Mouse (Mus musculus) hindbrain, embryonic 16.5 days (tissue): ENCODE measurements at regions not wholly inside any gene's neighbourhood (a gene's known extent, or its start where the extent isn't known, plus 50 kb on each side); places are given as distances from the start of the nearest gene placed in this dataset. TPM values are rescaled to one million over a fixed set of nuclear protein-coding genes. Genes with fewer than 3 reads are reported as not detected.
"Not testable (repeated sequence)": the region's sequence is repeated elsewhere in the genome, so short reads cannot be mapped to it uniquely, and the experiment has no call there.

Source experiments
- ATAC-seq: fragments of 200-750 bp; cut with Nextera tagmentation; 2 replicates; pipeline ENCODE4 v1.8.0; 2017; ENCODE audit warnings: moderate TSS enrichment, moderate library complexity
- H3K27ac ChIP-seq: fragments of 300-500 bp; sonication (generic); 2 replicates; pipeline ENCODE4 v1.5.1; 2014; ENCODE audit warnings: low read depth, mild to moderate bottlenecking, control low read depth, low read length, moderate library complexity
- H3K27me3 ChIP-seq: fragments of 300-500 bp; sonication (generic); replicated peaks from 2 replicates; pipeline ENCODE4 v1.6.1; 2014; ENCODE audit warnings: low read length; ENCODE audit not compliant: control insufficient read depth, insufficient read depth
- H3K36me3 ChIP-seq: fragments of 300-500 bp; sonication (generic); 2 replicates; pipeline ENCODE4 v1.6.1; 2014; ENCODE audit warnings: mild to moderate bottlenecking, low read length, moderate library complexity, mixed read lengths; ENCODE audit not compliant: control insufficient read depth, insufficient read depth
- H3K4me1 ChIP-seq: fragments of 300-500 bp; sonication (generic); 2 replicates; pipeline ENCODE4 v1.6.1; 2014; ENCODE audit warnings: low read depth, low read length; ENCODE audit not compliant: control insufficient read depth, insufficient read depth
- H3K4me2 ChIP-seq: fragments of 300-500 bp; sonication (generic); 2 replicates; pipeline ENCODE4 v1.6.1; 2014; ENCODE audit warnings: mild to moderate bottlenecking, low read length, control low read depth, moderate library complexity
- H3K4me3 ChIP-seq: fragments of 300-500 bp; sonication (generic); 2 replicates; pipeline ENCODE4 v1.5.1; 2014; ENCODE audit warnings: mild to moderate bottlenecking, low read length, control low read depth, moderate library complexity
- H3K9ac ChIP-seq: fragments of 300-500 bp; sonication (generic); 2 replicates; pipeline ENCODE4 v1.6.1; 2014; ENCODE audit warnings: low read depth, mild to moderate bottlenecking, control low read depth, low read length, moderate library complexity
- H3K9me3 ChIP-seq: fragments of 300-500 bp; sonication (generic); 2 replicates; pipeline ENCODE4 v1.6.1; 2014; ENCODE audit warnings: mild to moderate bottlenecking, low read length, moderate library complexity; ENCODE audit not compliant: control insufficient read depth
- WGBS: fragments of 180-500 bp; shearing (Covaris S2); extraction: QIAGEN DNeasy Blood & Tissue Kit; methylation state at CpG from one replicate; pipeline ENCODE4 v1.1.7; 2014; 5-methylcytosine and 5-hydroxymethylcytosine counted together
- microRNA-seq: library from miRNA; unstranded; fragments of <30 nt; microRNA quantifications from one replicate; pipeline ENCODE4, GENCODE M21; 2017

DNA sequence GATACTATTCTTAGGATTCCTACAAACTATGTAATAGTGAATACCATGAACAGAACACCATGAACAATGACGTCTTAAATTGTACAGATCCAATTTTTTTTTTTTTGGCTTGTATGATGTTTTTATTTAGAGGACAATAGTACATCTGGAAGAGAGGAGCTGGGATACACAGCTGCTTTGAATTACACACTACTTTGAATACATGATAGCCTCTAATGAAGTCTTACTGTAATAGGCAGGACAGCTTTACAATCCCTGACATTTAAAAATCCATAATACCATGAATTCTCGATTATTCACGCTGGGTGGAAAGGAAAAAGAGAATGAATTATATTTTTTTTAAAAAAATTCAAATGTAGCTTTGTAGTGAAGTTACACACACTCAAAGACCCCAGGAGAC is 63.4 kb upstream of the Pou1f1 start:
- 44% methylated on average over 1 of the region's 3 CpGs for WGBS
- not testable (repeated sequence) for H3K36me3 ChIP-seq, H3K9me3 ChIP-seq, H3K4me1 ChIP-seq, ATAC-seq, H3K27me3 ChIP-seq, H3K9ac ChIP-seq, H3K4me3 ChIP-seq, H3K27ac ChIP-seq, H3K4me2 ChIP-seq

DNA sequence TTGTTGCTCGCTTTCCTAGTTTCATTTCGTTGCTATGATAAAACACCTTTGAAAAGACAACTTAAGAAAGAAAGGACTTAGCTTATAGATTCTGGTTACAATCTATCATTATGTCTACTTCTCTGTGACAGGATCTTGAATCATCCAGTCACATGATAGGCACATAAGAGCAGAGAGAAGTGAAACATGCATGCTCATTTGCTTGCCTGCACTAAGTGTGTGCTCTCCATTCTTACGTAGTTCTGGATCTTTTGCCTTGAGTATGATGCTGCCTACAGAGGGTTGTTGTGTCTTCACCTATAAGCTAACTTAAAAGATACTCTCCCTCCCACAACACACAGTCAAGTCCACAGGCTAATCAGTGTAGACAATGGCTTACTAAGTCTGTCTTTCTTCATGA is 62.1 kb upstream of the Pou1f1 start:
- Histone ChIP-seq H3K27ac (no peak overlapping the region), H3K4me2 (no peak overlapping the region), H3K9ac (no peak overlapping the region), H3K9me3 (no peaks in the 10 kb centered on the region), H3K4me1 (no peaks in the 10 kb centered on the region), H3K36me3 (no peaks in the 10 kb centered on the region), H3K27me3 (no peaks in the 10 kb centered on the region), H3K4me3 (no peak overlapping the region)
- 94% methylated on average over 3 of the region's 3 CpGs for WGBS
- ATAC-seq, result no peak

DNA sequence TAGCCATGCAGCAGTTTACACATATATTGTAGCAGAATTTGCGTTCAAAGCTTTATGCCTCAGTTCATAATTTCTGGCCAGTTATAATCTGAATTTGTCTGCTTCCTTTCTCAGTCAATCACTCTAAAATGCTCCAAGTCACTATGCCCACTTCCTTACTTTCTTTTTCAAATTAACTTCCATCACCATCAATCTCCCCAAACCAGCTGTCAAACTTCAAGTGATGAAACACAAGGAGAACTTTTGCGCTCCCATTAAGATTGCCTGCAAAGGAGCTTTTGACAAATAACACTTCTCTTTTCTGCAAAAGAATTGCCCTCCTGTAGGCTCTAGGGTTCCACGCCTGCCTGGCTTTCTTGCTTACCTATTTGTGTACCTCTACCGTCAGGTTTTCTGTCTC is 50.6 kb upstream of the Pou1f1 start:
- Histone ChIP-seq H3K9ac (no peak overlapping the region), H3K4me1 (no peaks in the 10 kb centered on the region), H3K27me3 (no peaks in the 10 kb centered on the region), H3K4me3 (no peak overlapping the region), H3K36me3 (no peaks in the 10 kb centered on the region), H3K4me2 (no peak overlapping the region), H3K27ac (no peak overlapping the region), H3K9me3 (no peaks in the 10 kb centered on the region)
- WGBS, result 79% methylated on average over 4 of the region's 4 CpGs
- no peak for ATAC-seq

Small RNAs in the stretch of these regions (microRNA-seq; reads per million reads assigned to microRNA genes)
- not detected for gene Gm23659
